Comparison of ENCODE assay signal across 8 mouse cellular contexts in the genomic region with DNA sequence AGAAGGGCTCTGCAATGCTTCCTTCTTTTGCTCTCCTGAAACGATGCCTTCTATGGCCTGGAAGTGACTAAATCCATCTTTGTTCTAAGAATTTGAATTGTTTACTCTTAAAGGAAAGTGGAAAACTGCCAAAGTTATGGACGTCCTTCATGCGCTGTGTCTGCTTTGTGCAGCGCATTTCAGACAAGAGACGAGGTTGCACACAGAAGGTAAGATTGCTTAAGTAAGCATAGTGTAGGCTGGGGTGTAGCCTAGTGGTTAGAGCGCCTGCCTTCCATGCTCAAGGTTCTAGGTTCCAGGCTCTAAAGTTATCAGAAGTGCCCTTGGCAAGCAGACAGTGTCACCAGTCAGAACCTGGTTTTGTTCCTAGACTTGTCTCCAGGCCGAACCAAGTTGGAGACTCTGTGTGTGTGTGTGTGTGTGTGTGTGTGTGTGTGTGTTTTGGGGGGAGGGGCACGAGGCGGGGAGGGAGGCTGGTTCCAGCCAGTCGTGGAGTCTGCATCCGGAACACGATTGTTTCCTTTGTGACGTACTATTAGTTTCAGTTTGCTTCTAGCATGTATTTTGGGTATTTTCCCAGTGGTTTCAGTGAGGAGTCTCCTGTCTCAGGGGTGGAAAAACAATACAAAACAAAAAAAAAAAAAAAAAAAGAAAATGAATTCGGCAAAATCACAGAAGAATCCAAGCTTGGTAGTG.
DNase-seq lines count a peak whose midpoint lies in the region; ATAC-seq and TF ChIP-seq lines count a peak whose summit lies in the region.

No protein-coding gene starts in this region.

- no peak for TF ChIP-seq EP300 in liver, postnatal 0 days (IDR thresholded peaks at IDR 0.05; ENCODE audit: low read depth)

- no peak for ATAC-seq in liver, embryonic 12.5 days
- ATAC-seq in hindbrain, embryonic 12.5 days (ENCODE audit: low FRiP score): 0 out of 2 replicates have a peak, but pooled peaks have one; percentile 40
- no peak for ATAC-seq in liver, postnatal 0 days

- no peaks in the 10 kb centered on the region for H3K9me3 ChIP-seq in liver, embryonic 12.5 days (replicated peaks)
- H3K9me3 ChIP-seq in hindbrain, embryonic 12.5 days (replicated peaks): no peaks in the 10 kb centered on the region
- H3K9me3 ChIP-seq in liver, postnatal 0 days (ENCODE audit: low read length): no peaks in the 10 kb centered on the region

- intact Hi-C loops in left cerebral cortex, postnatal 25 days (cut with DNase I): no loop called here

- H3K27ac ChIP-seq in liver, adult 2 months (replicated peaks; ENCODE audit: insufficient read depth, low read depth, low read length): peak overlapping the region; percentile 15
- no peak overlapping the region for H3K27ac ChIP-seq in liver, embryonic 12.5 days
- no peak overlapping the region for H3K27ac ChIP-seq in bone marrow macrophage, adult 2 months (ENCODE audit: insufficient read depth, low read depth, low read length)
- no peak overlapping the region for H3K27ac ChIP-seq in hindbrain, embryonic 12.5 days
- no peak overlapping the region for H3K27ac ChIP-seq in liver, postnatal 0 days (ENCODE audit: low read depth)

- H3K4me3 ChIP-seq in liver, adult 2 months (ENCODE audit: insufficient read depth, low read depth, low read length): 0 out of 2 replicates have a peak overlapping the region, but pooled peaks have one; percentile 17
- no peak overlapping the region for H3K4me3 ChIP-seq in liver, embryonic 12.5 days
- peak overlapping the region; percentile 38 for H3K4me3 ChIP-seq in bone marrow macrophage, adult 2 months (ENCODE audit: insufficient read depth, low read length)
- no peak overlapping the region for H3K4me3 ChIP-seq in hindbrain, embryonic 12.5 days
- no peak overlapping the region for H3K4me3 ChIP-seq in liver, postnatal 0 days (ENCODE audit: low read depth, low read length)

- no peaks in the 10 kb centered on the region for H3K36me3 ChIP-seq in liver, adult 2 months (ENCODE audit: control insufficient read depth, insufficient read depth, low read length)
- H3K36me3 ChIP-seq in liver, embryonic 12.5 days: no peaks in the 10 kb centered on the region
- H3K36me3 ChIP-seq in hindbrain, embryonic 12.5 days: no peaks in the 10 kb centered on the region
- no peaks in the 10 kb centered on the region for H3K36me3 ChIP-seq in liver, postnatal 0 days (replicated peaks; ENCODE audit: insufficient read depth, low read length)

- peak; percentile 30 for DNase-seq in liver, adult 2 months (ENCODE audit: extremely low read depth, low read depth, low spot score)
- DNase-seq in liver, postnatal 0 days: peak; percentile 19
- DNase-seq in skeletal muscle tissue, adult 2 months (ENCODE audit: low read depth, low spot score): peak; percentile 54
- DNase-seq in left cerebral cortex, adult 8-10 months (ENCODE audit: low spot score in 2 of 2): no peak
- no peak for DNase-seq in left cerebral cortex, postnatal 25 days (ENCODE audit: low spot score in 2 of 2)

- no peak for TF ChIP-seq CTCF in liver, adult 2 months (IDR thresholded peaks at IDR 0.05; ENCODE audit: low read depth, low read length)
- no peak for TF ChIP-seq CTCF in bone marrow macrophage, adult 2 months (IDR thresholded peaks at IDR 0.05; ENCODE audit: low read depth, low read length)
- TF ChIP-seq CTCF in liver, postnatal 0 days (IDR thresholded peaks at IDR 0.05; ENCODE audit: low read depth): no peak

- no peaks in the 10 kb centered on the region for H3K4me1 ChIP-seq in liver, adult 2 months (ENCODE audit: control insufficient read depth, insufficient read depth, low read length)
- H3K4me1 ChIP-seq in liver, embryonic 12.5 days: no peaks in the 10 kb centered on the region
- H3K4me1 ChIP-seq in bone marrow macrophage, adult 2 months (ENCODE audit: control insufficient read depth, insufficient read depth, low read length): peaks cover 3% of the 10 kb centered on the region; the same call in 1 of the 2 replicates
- H3K4me1 ChIP-seq in hindbrain, embryonic 12.5 days: peaks cover 6% of the 10 kb centered on the region; the same call in 1 of the 2 replicates
- no peaks in the 10 kb centered on the region for H3K4me1 ChIP-seq in liver, postnatal 0 days (ENCODE audit: insufficient read depth)

- no peaks in the 10 kb centered on the region for H3K27me3 ChIP-seq in liver, adult 2 months (ENCODE audit: control insufficient read depth, insufficient read depth, low read length)
- H3K27me3 ChIP-seq in liver, embryonic 12.5 days (replicated peaks): no peaks in the 10 kb centered on the region
- no peaks in the 10 kb centered on the region for H3K27me3 ChIP-seq in hindbrain, embryonic 12.5 days
- H3K27me3 ChIP-seq in liver, postnatal 0 days (ENCODE audit: insufficient read depth, low read length): no peaks in the 10 kb centered on the region

- TF ChIP-seq POLR2A in liver, adult 2 months (IDR thresholded peaks at IDR 0.05; ENCODE audit: extremely low read depth, insufficient read depth, low read length): no peak
- TF ChIP-seq POLR2A in bone marrow macrophage, adult 2 months (IDR thresholded peaks at IDR 0.05; ENCODE audit: borderline replicate concordance, low read depth, low read length): no peak

- WGBS in liver, adult 2 months: 57% methylated on average over 14 of the region's 14 CpGs
- 75% methylated on average over 14 of the region's 14 CpGs for WGBS in liver, embryonic 12.5 days (ENCODE audit: insufficient replicate concordance)
- 71% methylated on average over 14 of the region's 14 CpGs for WGBS in hindbrain, embryonic 12.5 days
- WGBS in liver, postnatal 0 days (ENCODE audit: insufficient replicate concordance): 66% methylated on average over 14 of the region's 14 CpGs

- no peak overlapping the region for H3K9ac ChIP-seq in liver, adult 2 months (ENCODE audit: low read depth, low read length)
- H3K9ac ChIP-seq in liver, embryonic 12.5 days: no peak overlapping the region
- no peak overlapping the region for H3K9ac ChIP-seq in hindbrain, embryonic 12.5 days
- no peak overlapping the region for H3K9ac ChIP-seq in liver, postnatal 0 days (replicated peaks)

- H3K79me2 ChIP-seq in liver, adult 2 months (ENCODE audit: control insufficient read depth, insufficient read depth, low read length): no peaks in the 10 kb centered on the region

- H3K4me2 ChIP-seq in liver, embryonic 12.5 days: no peak overlapping the region
- H3K4me2 ChIP-seq in hindbrain, embryonic 12.5 days (replicated peaks): no peak overlapping the region
- H3K4me2 ChIP-seq in liver, postnatal 0 days (ENCODE audit: low read depth, low read length): no peak overlapping the region

Comparison
In these comparisons a context has a peak if more than half of its experiments do, and no peak if none do; other contexts are left out.
1. H3K4me3 ChIP-seq: peak in liver, adult 2 months (single experiment) and bone marrow macrophage, adult 2 months (single experiment); none in liver, embryonic 12.5 days (single experiment), hindbrain, embryonic 12.5 days (single experiment) and liver, postnatal 0 days (single experiment).
2. DNase-seq: peak in liver, adult 2 months (single experiment), liver, postnatal 0 days (single experiment) and skeletal muscle tissue, adult 2 months (single experiment); none in left cerebral cortex, adult 8-10 months (0 of 2) and left cerebral cortex, postnatal 25 days (0 of 2).